Mouse (Mus musculus) myocyte (in vitro differentiated cells): Measurements from ENCODE around the gene Prkcb.

Experiments used
- CEBPB ChIP-seq: IDR thresholded peaks from 2 replicates; pipeline ENCODE4 v1.6.1; 2011; ENCODE audit warnings: mild to moderate bottlenecking, moderate library complexity; ENCODE audit not compliant: poor library complexity, insufficient read depth, severe bottlenecking
- E2F4 ChIP-seq: IDR thresholded peaks from one replicate; pipeline ENCODE4 v1.6.1; 2011; ENCODE audit warnings: mild to moderate bottlenecking, control low read depth, moderate library complexity; ENCODE audit not compliant: insufficient read depth
- MAX ChIP-seq: IDR thresholded peaks from one replicate; pipeline ENCODE4 v1.6.1; 2011; ENCODE audit warnings: low read depth, mild to moderate bottlenecking, control low read depth
- MYOD1 ChIP-seq, 3 experiments: IDR thresholded peaks; one replicate each; pipeline ENCODE4 v1.6.1; 2011; ENCODE audit warnings: control low read depth in 2 of 3, low read depth in 2 of 3, mild to moderate bottlenecking in 2 of 3, moderate library complexity in 1 of 3; ENCODE audit not compliant: insufficient read length in 2 of 3, control insufficient read depth in 1 of 3
- MYOG ChIP-seq, 3 experiments: IDR thresholded peaks; one replicate each; pipeline ENCODE4 v1.6.1; 2011; ENCODE audit warnings: control low read depth in 2 of 3, low read depth in 2 of 3, mild to moderate bottlenecking in 2 of 3; ENCODE audit not compliant: insufficient read length in 2 of 3, control insufficient read depth in 1 of 3, insufficient read depth in 1 of 3
- POLR2A ChIP-seq: IDR thresholded peaks from one replicate; pipeline ENCODE4 v1.6.1; 2011; ENCODE audit warnings: low read depth, mild to moderate bottlenecking, control low read depth, moderate library complexity; ENCODE audit not compliant: insufficient read length
- POLR2AphosphoS2 ChIP-seq: IDR thresholded peaks from one replicate; pipeline ENCODE4 v1.6.1; 2011; ENCODE audit warnings: low read depth, control low read depth; ENCODE audit not compliant: insufficient read length
- REST ChIP-seq: IDR thresholded peaks from one replicate; pipeline ENCODE4 v1.6.1; 2011; ENCODE audit warnings: mild to moderate bottlenecking, control low read depth, moderate library complexity; ENCODE audit not compliant: insufficient read depth, insufficient read length
- SRF ChIP-seq: IDR thresholded peaks from one replicate; pipeline ENCODE4 v1.6.1; 2011; ENCODE audit warnings: low read depth; ENCODE audit not compliant: control insufficient read depth, insufficient read length
- TCF12 ChIP-seq: IDR thresholded peaks from one replicate; pipeline ENCODE4 v1.6.1; 2011; ENCODE audit warnings: mild to moderate bottlenecking, control low read depth; ENCODE audit not compliant: poor library complexity, insufficient read depth, severe bottlenecking
- USF1 ChIP-seq: IDR thresholded peaks from one replicate; pipeline ENCODE4 v1.6.1; 2011; ENCODE audit warnings: low read depth, mild to moderate bottlenecking, control low read depth, moderate library complexity

- TF ChIP-seq POLR2A (no peak), E2F4 (no peak), POLR2AphosphoS2 (no peak), MAX (no peak), USF1 (no peak), REST (no peak), TCF12 (no peak), CEBPB (no peak), MYOD1 (IDR thresholded peaks at IDR 0.05; ENCODE audit: control insufficient read depth in 1 of 3, insufficient read length in 2 of 3, low read depth in 2 of 3) (no peak), SRF (no peak), MYOG (IDR thresholded peaks at IDR 0.05; ENCODE audit: control insufficient read depth in 1 of 3, insufficient read depth in 1 of 3, insufficient read length in 2 of 3, low read depth in 2 of 3) (no peak)
These were observed 344.9 kb downstream of the Prkcb start for GRCm38 (mm10) chr7:122633463-122633862.
